Mouse (Mus musculus) liver, adult 2 months (tissue): ENCODE measurements at regions not wholly inside any gene's neighbourhood (a gene's known extent, or its start where the extent isn't known, plus 50 kb on each side); places are given as distances from the start of the nearest gene placed in this dataset.
"Not testable (repeated sequence)": the region's sequence is repeated elsewhere in the genome, so short reads cannot be mapped to it uniquely, and the experiment has no call there.

Experiments used
- DNase-seq: peaks from one replicate; pipeline ENCODE4 v3.0.0-alpha.2; 2011; ENCODE audit warnings: low read depth, low spot score; ENCODE audit errors: extremely low read depth
- H3K27ac ChIP-seq: fragments of 200-500 bp; replicated peaks from 2 replicates; pipeline ENCODE4 v1.5.1; 2012; ENCODE audit warnings: low read depth, mild to moderate bottlenecking, control low read depth, inconsistent platforms, low read length; ENCODE audit not compliant: insufficient read depth
- H3K27me3 ChIP-seq: fragments of 200-500 bp; 2 replicates; pipeline ENCODE4 v1.6.1; 2012; ENCODE audit warnings: mild to moderate bottlenecking, moderate library complexity, low read length, inconsistent platforms; ENCODE audit not compliant: control insufficient read depth, insufficient read depth
- H3K36me3 ChIP-seq: fragments of 200-500 bp; 2 replicates; pipeline ENCODE4 v1.6.1; 2012; ENCODE audit warnings: low read length, inconsistent platforms; ENCODE audit not compliant: control insufficient read depth, insufficient read depth
- H3K4me1 ChIP-seq: fragments of 200-500 bp; 2 replicates; pipeline ENCODE4 v1.6.1; 2011; ENCODE audit warnings: low read length; ENCODE audit not compliant: control insufficient read depth, insufficient read depth
- H3K4me3 ChIP-seq: fragments of 200-500 bp; 2 replicates; pipeline ENCODE4 v1.5.1; 2011; ENCODE audit warnings: low read depth, mild to moderate bottlenecking, control low read depth, low read length, moderate library complexity; ENCODE audit not compliant: insufficient read depth
- H3K79me2 ChIP-seq: fragments of 200-500 bp; 2 replicates; pipeline ENCODE4 v1.6.1; 2012; ENCODE audit warnings: inconsistent platforms, mild to moderate bottlenecking, low read length, moderate library complexity; ENCODE audit not compliant: control insufficient read depth, insufficient read depth
- H3K9ac ChIP-seq: fragments of 200-500 bp; 2 replicates; pipeline ENCODE4 v1.6.1; 2012; ENCODE audit warnings: low read depth, mild to moderate bottlenecking, control low read depth, inconsistent platforms, low read length
- CTCF ChIP-seq: fragments of 200-500 bp; IDR thresholded peaks from 2 replicates; pipeline ENCODE4 v1.5.1; 2011; ENCODE audit warnings: low read depth, low read length, control low read depth
- POLR2A ChIP-seq: fragments of 200-500 bp; IDR thresholded peaks from 2 replicates; pipeline ENCODE4 v1.6.1; 2011; ENCODE audit warnings: low read length, control low read depth; ENCODE audit not compliant: insufficient read depth; ENCODE audit errors: extremely low read depth
- WGBS: fragments of 180-500 bp; shearing (Covaris S2); methylation state at CpG from one replicate; pipeline ENCODE4 v1.1.7; 2018; 5-methylcytosine and 5-hydroxymethylcytosine counted together

- H3K4me1 ChIP-seq = 0 out of 2 replicates have a peak, but pooled peaks cover 2% of the 10 kb centered on the region
- no peaks in the 10 kb centered on the region for H3K79me2 ChIP-seq
- no peak overlapping the region for H3K9ac ChIP-seq
- no peak overlapping the region for H3K4me3 ChIP-seq
- no peaks in the 10 kb centered on the region for H3K27me3 ChIP-seq
- 60% methylated on average over 11 of the region's 11 CpGs for WGBS
- peak; percentile 6 for DNase-seq
- H3K27ac ChIP-seq = no peak overlapping the region
- H3K36me3 ChIP-seq = no peaks in the 10 kb centered on the region
- no peak for TF ChIP-seq CTCF
- no peak for TF ChIP-seq POLR2A
Measured at GRCm38 (mm10) chr5:67487965-67488409, 59.9 kb upstream of the Bend4 start.

GRCm38 (mm10) chr5:67490709-67491108, 62.6 kb upstream of the Bend4 start:
- not testable (repeated sequence) for H3K4me1 ChIP-seq

DNA sequence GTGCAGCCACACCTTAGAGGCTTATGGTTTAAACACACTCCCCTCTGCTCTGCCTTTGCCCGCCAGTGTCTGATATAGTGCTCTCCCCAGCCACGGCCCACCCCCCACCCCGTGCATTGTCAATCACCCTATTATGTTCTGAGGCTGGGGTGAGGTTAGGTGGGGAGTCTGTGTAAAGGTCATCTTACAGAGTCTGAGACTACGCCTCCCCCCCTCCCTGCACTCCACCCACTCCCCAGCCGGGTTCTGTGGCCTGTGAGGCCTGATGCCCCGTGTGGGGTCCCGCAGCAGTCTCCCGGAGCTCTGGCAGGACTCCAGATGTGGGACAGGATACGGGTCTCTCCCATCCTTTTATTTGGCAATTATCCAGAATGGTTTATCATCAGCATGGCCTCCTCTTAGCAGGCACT, 64.8 kb upstream of the Bend4 start:
- DNase-seq = no peak
- Histone ChIP-seq H3K27me3 (no peaks in the 10 kb centered on the region), H3K4me3 (no peak overlapping the region), H3K79me2 (no peaks in the 10 kb centered on the region), H3K36me3 (no peaks in the 10 kb centered on the region), H3K27ac (no peak overlapping the region), H3K4me1 (0 out of 2 replicates have a peak, but pooled peaks cover 2% of the 10 kb centered on the region), H3K9ac (no peak overlapping the region)
- no peak for TF ChIP-seq CTCF
- TF ChIP-seq POLR2A = no peak
- whole genome bisulfite sequencing = 67% methylated on average over 9 of the region's 9 CpGs

More at GRCm38 (mm10) chr5:67490709-67491108, 62.6 kb upstream of the Bend4 start:
- not testable (repeated sequence) for H3K9ac ChIP-seq, H3K4me3 ChIP-seq, H3K27ac ChIP-seq, H3K79me2 ChIP-seq, DNase-seq, H3K27me3 ChIP-seq, H3K36me3 ChIP-seq

DNA sequence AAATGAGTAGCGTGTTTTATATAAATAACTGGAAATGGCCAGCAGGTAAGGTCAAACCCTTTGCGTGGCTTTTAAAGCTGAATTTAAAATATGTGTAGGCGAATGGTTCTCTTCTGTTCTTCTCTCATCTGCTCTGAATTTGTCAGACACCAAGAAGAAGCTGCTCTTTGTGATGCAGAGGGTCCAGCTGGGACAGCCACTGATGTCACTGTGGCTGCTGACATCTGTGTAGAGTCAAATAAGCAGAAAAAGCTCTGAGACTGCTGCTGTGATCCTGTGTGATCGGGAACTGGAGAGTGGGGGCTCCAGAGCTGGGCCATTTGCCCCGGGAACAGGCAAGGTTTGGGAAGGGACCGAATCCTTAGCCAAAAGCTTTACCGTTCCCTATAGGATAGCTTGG, 68.6 kb upstream of the Bend4 start:
- DNase-seq = no peak
- Histone ChIP-seq H3K4me3 (no peak overlapping the region), H3K27ac (no peak overlapping the region), H3K9ac (no peak overlapping the region), H3K27me3 (no peaks in the 10 kb centered on the region), H3K36me3 (no peaks in the 10 kb centered on the region), H3K79me2 (no peaks in the 10 kb centered on the region), H3K4me1 (no peaks in the 10 kb centered on the region)
- no peak for TF ChIP-seq CTCF
- TF ChIP-seq POLR2A = no peak
- 89% methylated on average over 7 of the region's 7 CpGs for WGBS

- no peak overlapping the region for H3K27ac ChIP-seq
- H3K4me3 ChIP-seq = no peak overlapping the region
- H3K9ac ChIP-seq = no peak overlapping the region
- TF ChIP-seq POLR2A (no peak), CTCF (no peak)
- no peaks in the 10 kb centered on the region for H3K79me2 ChIP-seq
- no peak for DNase-seq
- WGBS = 89% methylated on average over 5 of the region's 5 CpGs
- no peaks in the 10 kb centered on the region for H3K4me1 ChIP-seq
- H3K27me3 ChIP-seq = no peaks in the 10 kb centered on the region
- H3K36me3 ChIP-seq = no peaks in the 10 kb centered on the region
Measured at GRCm38 (mm10) chr5:67520251-67520650, 87.4 kb upstream of the Shisa3 start.

DNA sequence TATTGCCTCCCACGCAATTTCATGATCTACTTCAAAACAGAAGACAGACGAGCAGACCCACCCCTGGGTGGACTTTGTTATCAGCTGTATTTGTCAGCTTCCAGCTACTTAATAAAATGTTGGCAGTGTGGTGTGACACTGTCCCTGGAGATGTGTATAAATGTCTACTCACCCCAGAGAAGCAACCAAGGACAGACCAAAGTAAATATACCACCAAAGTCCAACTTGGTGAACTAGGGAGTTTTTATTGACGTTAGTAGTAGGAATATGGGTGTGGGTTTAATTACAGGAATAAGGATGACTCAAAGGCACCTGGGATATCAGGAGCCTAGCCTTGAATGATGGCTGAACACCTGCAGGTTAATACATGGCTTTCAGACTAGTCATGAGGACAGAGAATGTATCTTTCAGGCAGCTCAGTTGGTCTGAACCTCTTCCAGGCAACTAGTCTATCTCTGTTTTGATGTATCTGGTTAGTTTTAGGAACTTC, 86.2 kb upstream of the Shisa3 start:
- H3K36me3 ChIP-seq = no peaks in the 10 kb centered on the region
- H3K79me2 ChIP-seq = no peaks in the 10 kb centered on the region
- no peak overlapping the region for H3K4me3 ChIP-seq
- WGBS = 43% methylated on average over 3 of the region's 3 CpGs
- no peaks in the 10 kb centered on the region for H3K4me1 ChIP-seq
- no peak overlapping the region for H3K27ac ChIP-seq
- no peaks in the 10 kb centered on the region for H3K27me3 ChIP-seq
- H3K9ac ChIP-seq = no peak overlapping the region
- no peak for TF ChIP-seq POLR2A
- no peak for TF ChIP-seq CTCF
- DNase-seq = no peak
